Mouse (Mus musculus): ENCODE measurements around the gene Mrps36. TPM values are rescaled to one million over a fixed set of nuclear protein-coding genes. Genes with fewer than 3 reads are reported as not detected.

Mrps36 gene
- total and polyA plus RNA-seq, 3 experiments = 161 to 206 (median 185) TPM

- DNase-seq = no peak
- H3K36me3 ChIP-seq (ENCODE audit: control insufficient read depth, insufficient read depth, low read length) = no peaks in the 10 kb centered on the region
- H3K79me2 ChIP-seq (replicated peaks; ENCODE audit: control insufficient read depth, insufficient read depth, low read length) = no peaks in the 10 kb centered on the region
- H3K4me1 ChIP-seq (ENCODE audit: control insufficient read depth, insufficient read depth, low read length) = peaks cover 1% of the 10 kb centered on the region; the same call in 1 of the 2 replicates
- no peak overlapping the region for H3K27ac ChIP-seq
- no peak overlapping the region for H3K9ac ChIP-seq (ENCODE audit: low read depth, low read length)
- no peak for TF ChIP-seq POLR2A (IDR thresholded peaks at IDR 0.05; ENCODE audit: insufficient read depth, low read depth, low read length)
- TF ChIP-seq CTCF (IDR thresholded peaks at IDR 0.05) = no peak
- no peak for TF ChIP-seq EP300 (IDR thresholded peaks at IDR 0.05; ENCODE audit: insufficient read depth, low read depth, low read length)
- H3K4me3 ChIP-seq = no peak overlapping the region
- no peaks in the 10 kb centered on the region for H3K27me3 ChIP-seq (ENCODE audit: control insufficient read depth, insufficient read depth, low read length)
- intact Hi-C loops (cut with DNase I) = loop anchor here (1.0 kb wide), 1 partner anchor 31 kb away; no protein-coding TSS in a partner anchor
Measured at GRCm38 (mm10) chr13:100774704-100775103, 30.2 kb upstream of the Mrps36 start.

DNA sequence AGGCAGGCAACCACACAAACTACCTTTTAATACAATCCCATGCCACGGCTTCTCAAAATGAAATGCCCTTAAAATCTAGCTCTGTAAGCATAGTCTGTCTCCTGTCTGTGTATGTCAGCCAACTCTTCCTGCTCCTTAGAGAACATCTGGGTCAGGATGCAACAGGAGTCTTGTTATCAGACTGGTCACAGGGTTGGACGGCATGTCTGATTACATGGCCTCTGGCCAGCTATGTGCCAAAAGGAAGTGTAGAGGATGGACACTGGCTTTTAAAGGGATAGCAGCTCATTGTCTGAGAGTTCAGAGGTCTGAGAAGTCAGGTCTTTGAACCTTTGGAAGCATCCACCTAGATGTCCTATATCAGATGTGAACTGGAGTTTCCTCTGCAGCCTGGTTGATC is 10.9 kb upstream of the Mrps36 start:
- no peaks in the 10 kb centered on the region for H3K27me3 ChIP-seq (ENCODE audit: control insufficient read depth, insufficient read depth, low read length)
- intact Hi-C loops (cut with DNase I) = no loop called here
- no peaks in the 10 kb centered on the region for H3K36me3 ChIP-seq (ENCODE audit: control insufficient read depth, insufficient read depth, low read length)
- H3K4me1 ChIP-seq (ENCODE audit: control insufficient read depth, insufficient read depth, low read length) = peaks cover 1% of the 10 kb centered on the region; the same call in 1 of the 2 replicates
- H3K79me2 ChIP-seq (replicated peaks; ENCODE audit: control insufficient read depth, insufficient read depth, low read length) = no peaks in the 10 kb centered on the region
- WGBS = 18% methylated on average over 2 of the region's 2 CpGs
- no peak overlapping the region for H3K4me3 ChIP-seq
- no peak overlapping the region for H3K27ac ChIP-seq
- H3K9ac ChIP-seq (ENCODE audit: low read depth, low read length) = no peak overlapping the region
- peak in 1 of 2 experiments; percentile 52 for DNase-seq
- TF ChIP-seq EP300 (IDR thresholded peaks at IDR 0.05; ENCODE audit: insufficient read depth, low read depth, low read length) (0 out of 2 replicates have a peak, but pooled peaks have one; percentile 48), CTCF (IDR thresholded peaks at IDR 0.05) (no peak)

GRCm38 (mm10) chr13:100754186-100754585 is 9.7 kb upstream of the Mrps36 start:
- 76% methylated on average over 4 of the region's 4 CpGs for WGBS
- no peak overlapping the region for H3K27ac ChIP-seq
- intact Hi-C loops (cut with DNase I) = no loop called here
- DNase-seq = no peak
- no peak overlapping the region for H3K4me3 ChIP-seq
- H3K9ac ChIP-seq (ENCODE audit: low read depth, low read length) = no peak overlapping the region
- no peak for TF ChIP-seq CTCF (IDR thresholded peaks at IDR 0.05)
- TF ChIP-seq POLR2A (IDR thresholded peaks at IDR 0.05; ENCODE audit: insufficient read depth, low read depth, low read length) = no peak
- TF ChIP-seq EP300 (IDR thresholded peaks at IDR 0.05; ENCODE audit: insufficient read depth, low read depth, low read length) = no peak
- peaks cover 1% of the 10 kb centered on the region; the same call in 1 of the 2 replicates for H3K4me1 ChIP-seq (ENCODE audit: control insufficient read depth, insufficient read depth, low read length)
- H3K36me3 ChIP-seq (ENCODE audit: control insufficient read depth, insufficient read depth, low read length) = no peaks in the 10 kb centered on the region
- H3K79me2 ChIP-seq (replicated peaks; ENCODE audit: control insufficient read depth, insufficient read depth, low read length) = no peaks in the 10 kb centered on the region
- no peaks in the 10 kb centered on the region for H3K27me3 ChIP-seq (ENCODE audit: control insufficient read depth, insufficient read depth, low read length)

- no peaks in the 10 kb centered on the region for H3K27me3 ChIP-seq (ENCODE audit: control insufficient read depth, insufficient read depth, low read length)
- peaks cover 1% of the 10 kb centered on the region; the same call in 1 of the 2 replicates for H3K4me1 ChIP-seq (ENCODE audit: control insufficient read depth, insufficient read depth, low read length)
- no peak for DNase-seq
- no peak overlapping the region for H3K27ac ChIP-seq
- no peaks in the 10 kb centered on the region for H3K36me3 ChIP-seq (ENCODE audit: control insufficient read depth, insufficient read depth, low read length)
- TF ChIP-seq POLR2A (IDR thresholded peaks at IDR 0.05; ENCODE audit: insufficient read depth, low read depth, low read length) (no peak), CTCF (IDR thresholded peaks at IDR 0.05) (no peak), EP300 (IDR thresholded peaks at IDR 0.05; ENCODE audit: insufficient read depth, low read depth, low read length) (no peak)
- H3K4me3 ChIP-seq = no peak overlapping the region
- intact Hi-C loops (cut with DNase I) = no loop called here
- no peak overlapping the region for H3K9ac ChIP-seq (ENCODE audit: low read depth, low read length)
- no peaks in the 10 kb centered on the region for H3K79me2 ChIP-seq (replicated peaks; ENCODE audit: control insufficient read depth, insufficient read depth, low read length)
- 65% methylated on average over 6 of the region's 6 CpGs for WGBS
Measured at GRCm38 (mm10) chr13:100753011-100753410, 8.6 kb upstream of the Mrps36 start.

DNA sequence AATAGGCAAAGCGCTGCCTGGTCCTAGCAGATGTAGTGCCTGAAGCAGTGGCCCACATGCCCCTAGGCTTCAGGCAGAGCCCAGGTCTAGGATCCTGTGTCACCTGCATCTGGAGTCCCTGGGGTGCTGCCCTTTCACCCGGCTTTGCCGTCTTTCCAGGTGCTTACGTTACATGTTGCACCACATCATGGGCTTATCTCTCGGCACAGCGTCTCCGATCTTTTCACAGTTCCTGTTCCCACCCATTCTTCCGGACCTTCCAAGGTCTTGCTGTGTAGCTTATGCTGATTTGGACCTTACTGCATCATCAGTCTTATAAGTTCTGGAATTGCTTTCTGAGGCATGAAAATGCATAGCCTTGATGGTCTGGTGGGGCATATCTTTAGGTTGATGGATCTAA is 8.1 kb upstream of the Mrps36 start:
- WGBS = 67% methylated on average over 8 of the region's 8 CpGs
- H3K27me3 ChIP-seq (ENCODE audit: control insufficient read depth, insufficient read depth, low read length) = no peaks in the 10 kb centered on the region
- H3K4me1 ChIP-seq (ENCODE audit: control insufficient read depth, insufficient read depth, low read length) = peaks cover 1% of the 10 kb centered on the region; the same call in 1 of the 2 replicates
- H3K9ac ChIP-seq (ENCODE audit: low read depth, low read length) = no peak overlapping the region
- H3K27ac ChIP-seq = no peak overlapping the region
- H3K36me3 ChIP-seq (ENCODE audit: control insufficient read depth, insufficient read depth, low read length) = no peaks in the 10 kb centered on the region
- TF ChIP-seq POLR2A (IDR thresholded peaks at IDR 0.05; ENCODE audit: insufficient read depth, low read depth, low read length) (no peak), CTCF (IDR thresholded peaks at IDR 0.05) (no peak), EP300 (IDR thresholded peaks at IDR 0.05; ENCODE audit: insufficient read depth, low read depth, low read length) (no peak)
- H3K4me3 ChIP-seq = no peak overlapping the region
- intact Hi-C loops (cut with DNase I) = no loop called here
- no peaks in the 10 kb centered on the region for H3K79me2 ChIP-seq (replicated peaks; ENCODE audit: control insufficient read depth, insufficient read depth, low read length)
- DNase-seq = no peak

GRCm38 (mm10) chr13:100751402-100751801 is 6.9 kb upstream of the Mrps36 start:
- WGBS = 80% methylated on average over 3 of the region's 3 CpGs
- Histone ChIP-seq H3K4me3 (no peak overlapping the region), H3K4me1 (ENCODE audit: control insufficient read depth, insufficient read depth, low read length) (peaks cover 1% of the 10 kb centered on the region; the same call in 1 of the 2 replicates), H3K36me3 (ENCODE audit: control insufficient read depth, insufficient read depth, low read length) (no peaks in the 10 kb centered on the region), H3K9ac (ENCODE audit: low read depth, low read length) (no peak overlapping the region), H3K27ac (no peak overlapping the region), H3K27me3 (ENCODE audit: control insufficient read depth, insufficient read depth, low read length) (no peaks in the 10 kb centered on the region), H3K79me2 (replicated peaks; ENCODE audit: control insufficient read depth, insufficient read depth, low read length) (no peaks in the 10 kb centered on the region)
- DNase-seq = no peak
- no peak for TF ChIP-seq EP300 (IDR thresholded peaks at IDR 0.05; ENCODE audit: insufficient read depth, low read depth, low read length)
- no peak for TF ChIP-seq CTCF (IDR thresholded peaks at IDR 0.05)
- TF ChIP-seq POLR2A (IDR thresholded peaks at IDR 0.05; ENCODE audit: insufficient read depth, low read depth, low read length) = no peak
- intact Hi-C loops (cut with DNase I) = no loop called here
